ENCODE assay signal across 16 mouse cellular contexts in genomic region chr2:53050376-53050775, GRCm38 (mm10).
DNase-seq lines count a peak whose midpoint lies in the region; ATAC-seq and TF ChIP-seq lines count a peak whose summit lies in the region.
"Had no signal": no experiment of that assay in that cellular context is flagged by ENCODE, and none has a peak within 500 bp of the region (broad histone marks: within the 10 kb centered on the region; RNA-seq: fewer than 3 reads in every experiment).

No protein-coding gene starts in this region.

- H3K4me3 ChIP-seq in limb, embryonic 14.5 days (replicated peaks; ENCODE audit: low read length), result no peak overlapping the region
- H3K4me3 ChIP-seq in limb, embryonic 10.5 days, result no peak overlapping the region
- no peak overlapping the region for H3K4me3 ChIP-seq in layer of hippocampus, adult 2 months
- H3K4me3 ChIP-seq: erythroblast, embryonic 14.5 days; heart, embryonic 15.5 days; hindbrain, embryonic 10.5 days; liver, embryonic 13.5 days; midbrain, embryonic 15.5 days had no signal

- H3K9me3 ChIP-seq in limb, embryonic 14.5 days (ENCODE audit: control insufficient read depth, low read length), result no peaks in the 10 kb centered on the region
- H3K9me3 ChIP-seq in limb, embryonic 10.5 days (replicated peaks), result no peaks in the 10 kb centered on the region
- H3K9me3 ChIP-seq: heart, embryonic 15.5 days; hindbrain, embryonic 10.5 days; liver, embryonic 13.5 days; midbrain, embryonic 15.5 days had no signal

- 79% methylated on average over 6 of the region's 6 CpGs for WGBS in limb, embryonic 14.5 days
- WGBS in limb, embryonic 10.5 days, result 95% methylated on average over 6 of the region's 6 CpGs

- DNase-seq in limb, embryonic 14.5 days (ENCODE audit: low spot score), result peak; percentile 55
- DNase-seq in limb, embryonic 10.5 days (ENCODE audit: low spot score), result no peak
- peak; percentile 44 for DNase-seq in brain, embryonic 14.5 days (ENCODE audit: low read depth)
- DNase-seq in cerebellum, postnatal 10 days, result peak; percentile 84 to 85
- DNase-seq in spleen, adult 12 weeks (ENCODE audit: low spot score), result no peak
- DNase-seq in layer of hippocampus, adult 2 months (ENCODE audit: low spot score in 2 of 2), result no peak
- no peak for DNase-seq in right cerebral cortex, postnatal 4 days
- DNase-seq: gastrocnemius, postnatal 36 days; liver, embryonic 13.5 days had no signal

- no peaks in the 10 kb centered on the region for H3K27me3 ChIP-seq in limb, embryonic 14.5 days (ENCODE audit: control insufficient read depth, insufficient read depth, low read length)
- no peaks in the 10 kb centered on the region for H3K27me3 ChIP-seq in limb, embryonic 10.5 days (ENCODE audit: low read depth, poor library complexity, severe bottlenecking)
- H3K27me3 ChIP-seq: CH12.LX; heart, embryonic 15.5 days; liver, embryonic 13.5 days; midbrain, embryonic 15.5 days; Patski had no signal

- no peak overlapping the region for H3K4me2 ChIP-seq in limb, embryonic 14.5 days (replicated peaks; ENCODE audit: low read depth, low read length, severe bottlenecking)
- H3K4me2 ChIP-seq: heart, embryonic 15.5 days; liver, embryonic 13.5 days; midbrain, embryonic 15.5 days had no signal

- no peak for TF ChIP-seq POLR2A in limb, embryonic 14.5 days (IDR thresholded peaks at IDR 0.05; ENCODE audit: borderline replicate concordance, extremely low read depth, insufficient read depth, insufficient read length)
- no peak for TF ChIP-seq POLR2A in brain, embryonic 14.5 days (IDR thresholded peaks at IDR 0.05; ENCODE audit: borderline replicate concordance, extremely low read depth, insufficient read depth, insufficient read length, poor library complexity, severe bottlenecking)

- no peak for TF ChIP-seq CTCF in brain, embryonic 14.5 days (IDR thresholded peaks at IDR 0.05; ENCODE audit: borderline replicate concordance, extremely low read depth, insufficient read depth, insufficient read length)
- TF ChIP-seq CTCF in layer of hippocampus, adult 2 months (conservative IDR thresholded peaks at IDR 0.05), result no peak

- H3K36me3 ChIP-seq in limb, embryonic 14.5 days (ENCODE audit: control insufficient read depth, insufficient read depth, low read length), result peaks cover 15% of the 10 kb centered on the region; the same call in 1 of the 2 replicates
- H3K36me3 ChIP-seq in limb, embryonic 10.5 days, result peaks cover 15% of the 10 kb centered on the region
- H3K36me3 ChIP-seq: heart, embryonic 15.5 days; liver, embryonic 13.5 days had no signal

- ATAC-seq in limb, embryonic 14.5 days (ENCODE audit: low FRiP score, low read depth), result no peak
- ATAC-seq: midbrain, embryonic 15.5 days; Patski had no signal

- no peak overlapping the region for H3K9ac ChIP-seq in limb, embryonic 14.5 days (ENCODE audit: low read depth, low read length, severe bottlenecking)
- H3K9ac ChIP-seq: heart, embryonic 15.5 days; liver, embryonic 13.5 days; midbrain, embryonic 15.5 days had no signal

- no peak overlapping the region for H3K27ac ChIP-seq in limb, embryonic 14.5 days (replicated peaks; ENCODE audit: low read depth, low read length)
- no peak overlapping the region for H3K27ac ChIP-seq in limb, embryonic 10.5 days
- H3K27ac ChIP-seq in layer of hippocampus, adult 2 months, result no peak overlapping the region
- H3K27ac ChIP-seq: heart, embryonic 15.5 days; hindbrain, embryonic 10.5 days; kidney, postnatal 0 days; liver, embryonic 13.5 days; midbrain, embryonic 15.5 days had no signal

- H3K4me1 ChIP-seq in limb, embryonic 14.5 days (ENCODE audit: control insufficient read depth, insufficient read depth, low read length), result peaks cover 25% of the 10 kb centered on the region
- H3K4me1 ChIP-seq in limb, embryonic 10.5 days, result peaks cover 37% of the 10 kb centered on the region
- H3K4me1 ChIP-seq: heart, embryonic 15.5 days; hindbrain, embryonic 10.5 days; liver, embryonic 13.5 days; midbrain, embryonic 15.5 days had no signal

Comparison
In these comparisons a context has a peak if more than half of its experiments do, and no peak if none do; other contexts are left out.
1. DNase-seq: peak in limb, embryonic 14.5 days (single experiment), brain, embryonic 14.5 days (single experiment) and cerebellum, postnatal 10 days (2 of 2); none in limb, embryonic 10.5 days (single experiment), spleen, adult 12 weeks (single experiment), layer of hippocampus, adult 2 months (0 of 2) and right cerebral cortex, postnatal 4 days (single experiment).